Mouse (Mus musculus) left cerebral cortex, adult 11 months (tissue): ENCODE measurements around the gene Dock4.

Experiments used
- DNase-seq: peaks from one replicate; pipeline ENCODE4 v3.0.0; 2022; ENCODE audit warnings: low spot score

Dock4 gene

GRCm38 (mm10) chr12:40508416-40508815, 62.7 kb downstream of the Dock4 start:
- no peak for DNase-seq

GRCm38 (mm10) chr12:40511643-40512369, 66.1 kb downstream of the Dock4 start:
- DNase-seq, result no peak

GRCm38 (mm10) chr12:40512370-40512693, 66.6 kb downstream of the Dock4 start:
- DNase-seq, result no peak

- DNase-seq, result no peak
These were observed 67.2 kb downstream of the Dock4 start for GRCm38 (mm10) chr12:40512994-40513393.

- DNase-seq, result no peak
These were observed 68.3 kb downstream of the Dock4 start for GRCm38 (mm10) chr12:40514021-40514420.

DNA sequence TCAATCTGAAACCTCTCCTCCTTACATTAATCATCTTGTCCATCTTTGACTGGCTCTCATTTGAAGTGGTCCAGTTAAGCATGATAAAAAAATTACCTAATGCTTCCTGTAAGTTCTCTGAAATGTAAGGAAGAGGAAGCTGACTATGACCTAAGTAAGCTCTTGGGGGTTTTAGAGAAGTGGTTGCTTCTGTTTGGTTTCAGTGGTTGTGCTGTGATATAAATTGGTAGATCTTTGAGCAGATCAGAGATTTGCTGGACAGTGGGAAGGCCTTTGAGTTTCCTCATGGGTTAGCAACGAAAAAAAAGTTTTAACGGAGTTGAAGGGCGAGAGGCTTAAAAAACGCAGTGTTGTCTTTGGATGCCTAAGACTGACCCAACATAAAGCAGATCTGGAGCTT, 76.7 kb downstream of the Dock4 start:
- DNase-seq, result no peak

GRCm38 (mm10) chr12:40523020-40523419, 77.3 kb downstream of the Dock4 start:
- no peak for DNase-seq

GRCm38 (mm10) chr12:40525045-40525444, 79.3 kb downstream of the Dock4 start:
- no peak for DNase-seq

GRCm38 (mm10) chr12:40535655-40536618, 90.2 kb downstream of the Dock4 start:
- no peak for DNase-seq

- DNase-seq, result no peak
These were observed 92.1 kb downstream of the Dock4 start for GRCm38 (mm10) chr12:40537826-40538225.

DNA sequence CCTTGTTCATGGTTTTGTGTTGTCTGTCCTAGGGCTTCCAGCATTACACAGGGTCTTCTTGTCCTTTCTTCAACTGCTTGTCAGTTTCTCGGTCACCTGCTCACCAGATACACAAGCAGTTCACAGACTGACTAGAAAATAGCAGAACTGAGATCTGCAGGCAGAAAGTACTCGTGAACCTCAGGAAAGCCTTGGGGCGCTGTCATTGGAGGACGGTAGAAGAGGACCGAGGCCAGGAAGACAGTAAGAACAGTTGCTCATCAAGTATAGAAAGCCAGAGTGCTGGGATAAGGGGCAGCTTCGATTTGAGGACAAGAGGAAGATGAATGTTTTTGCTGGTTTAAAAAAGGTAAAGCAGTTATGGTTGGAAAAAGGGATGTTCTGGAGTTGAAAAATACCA, 92.6 kb downstream of the Dock4 start:
- DNase-seq, result no peak

- DNase-seq, result no peak
These were observed 93.0 kb downstream of the Dock4 start for GRCm38 (mm10) chr12:40538780-40539179.

GRCm38 (mm10) chr12:40544273-40544672, 98.5 kb downstream of the Dock4 start:
- no peak for DNase-seq

- DNase-seq, result no peak
These were observed 101.1 kb downstream of the Dock4 start for GRCm38 (mm10) chr12:40546827-40547226.

- no peak for DNase-seq
These were observed 105.6 kb downstream of the Dock4 start for GRCm38 (mm10) chr12:40551317-40551716.

DNA sequence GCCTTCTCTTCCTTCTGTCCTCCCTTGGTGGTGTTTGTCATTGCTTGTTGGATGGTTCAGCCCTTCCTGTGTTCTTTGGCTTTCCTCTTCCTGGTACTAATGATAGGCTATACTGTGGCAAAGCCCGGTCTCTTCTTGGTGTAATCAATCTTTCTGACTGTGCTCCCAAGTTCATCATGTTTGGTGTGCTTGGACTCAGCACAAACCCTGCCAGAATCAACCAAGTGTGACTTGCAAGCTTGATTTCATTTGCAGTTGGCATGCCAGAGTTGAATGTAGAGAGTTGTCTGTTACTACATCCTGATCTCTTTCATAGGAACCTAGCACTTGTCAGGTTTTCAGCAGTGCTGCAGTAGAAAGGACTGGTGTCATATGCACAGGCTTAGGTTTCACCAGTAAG, 106.4 kb downstream of the Dock4 start:
- DNase-seq, result no peak

DNA sequence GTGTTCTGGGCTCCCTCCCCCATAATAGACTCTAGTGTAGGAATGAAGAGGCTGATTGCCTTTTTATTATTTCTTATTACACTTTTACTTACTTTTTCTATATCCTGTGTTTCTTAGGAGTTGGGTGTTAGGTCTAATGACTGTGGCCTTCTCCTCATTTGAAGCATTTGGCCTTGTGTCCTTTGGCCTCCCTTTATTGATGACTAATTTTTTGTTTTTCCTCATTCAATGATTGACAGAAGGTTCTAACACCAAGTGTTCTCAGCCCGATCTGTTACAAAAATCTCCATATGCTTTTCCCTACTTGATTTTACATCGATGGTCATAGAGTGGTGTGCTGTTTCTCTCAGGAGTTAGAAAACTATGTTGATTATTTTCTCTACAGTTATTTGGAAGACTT, 108.2 kb downstream of the Dock4 start:
- no peak for DNase-seq

- DNase-seq, result no peak
These were observed 109.3 kb downstream of the Dock4 start for GRCm38 (mm10) chr12:40554941-40555511.

DNA sequence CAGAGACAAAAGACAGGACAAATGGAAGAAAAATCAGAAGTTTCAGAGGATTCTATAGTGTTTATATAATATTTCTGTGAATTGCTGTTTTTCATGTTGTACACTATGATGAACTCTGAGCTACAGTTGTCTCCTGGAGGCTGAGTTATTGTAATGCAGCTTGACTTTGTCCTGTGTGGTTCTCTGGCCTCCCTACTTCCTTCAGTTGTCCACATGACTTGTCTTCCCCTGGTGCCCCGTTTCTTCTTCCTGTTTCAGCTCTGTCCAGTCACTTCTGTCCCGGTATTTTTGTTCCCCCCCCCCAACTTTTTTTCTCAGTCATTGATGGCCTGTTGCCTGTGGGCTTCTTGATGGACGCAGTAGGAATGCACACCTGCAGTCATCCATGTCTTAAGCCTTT, 112.8 kb downstream of the Dock4 start:
- no peak for DNase-seq

DNA sequence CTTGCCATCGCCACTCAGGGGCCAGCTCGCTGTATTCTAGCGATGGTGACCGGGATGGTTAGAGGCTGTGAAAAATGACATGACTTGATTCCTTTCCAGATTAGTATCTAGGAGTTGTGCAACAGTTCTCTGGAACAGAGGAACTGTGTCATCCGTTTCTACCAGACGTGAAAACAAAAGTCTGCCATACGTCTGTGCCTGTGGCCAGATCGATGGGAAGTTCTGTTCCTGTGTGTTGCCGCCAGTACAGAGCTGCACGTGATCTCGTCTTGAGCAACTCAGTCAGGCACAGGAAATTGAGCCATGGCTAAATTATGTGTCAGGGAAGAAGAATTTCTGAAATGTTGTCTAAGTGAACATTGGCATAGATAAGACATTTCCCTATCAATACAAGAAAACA, 113.4 kb downstream of the Dock4 start:
- no peak for DNase-seq

- DNase-seq, result no peak
These were observed 118.0 kb downstream of the Dock4 start for GRCm38 (mm10) chr12:40563703-40564102.

GRCm38 (mm10) chr12:40564261-40564660, 118.5 kb downstream of the Dock4 start:
- DNase-seq, result no peak

DNA sequence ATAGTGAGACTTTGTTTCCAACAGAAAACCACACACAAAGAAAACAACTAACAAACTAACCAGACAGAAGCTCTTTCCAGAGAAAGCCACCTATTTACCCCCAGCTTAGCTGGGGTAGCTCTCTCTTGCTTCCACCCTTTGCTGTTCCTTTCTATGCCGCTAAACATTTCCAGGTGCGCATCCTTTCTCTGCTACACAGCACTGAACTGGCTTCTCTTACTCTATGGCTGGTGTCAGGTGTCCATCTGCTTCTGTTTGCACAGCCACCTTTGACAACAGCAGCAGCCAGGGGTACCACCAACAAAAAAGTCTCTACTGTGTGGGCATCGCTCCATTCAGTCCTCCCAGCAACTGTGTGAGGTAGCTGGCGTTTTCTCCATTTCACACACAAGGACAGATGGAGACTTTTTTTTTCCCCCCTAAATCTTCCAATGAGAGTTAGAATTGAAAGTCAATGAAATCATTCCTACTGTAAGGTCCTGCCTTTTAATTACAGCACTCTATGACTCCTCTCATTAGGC, 122.7 kb downstream of the Dock4 start:
- DNase-seq, result no peak
